Mouse (Mus musculus): ENCODE measurements around the gene Gm6408. TPM values are rescaled to one million over a fixed set of nuclear protein-coding genes. Genes with fewer than 3 reads are reported as not detected.

The Gm6408 gene
- total and polyA plus RNA-seq, 3 experiments: not detected

Other genes with a start within 250 kb of the Gm6408 start
- 10 to 100 TPM; 21.0 to 22.9 TPM for gene Wasf3, start 97.0 kb upstream of the Gm6408 start, total RNA-seq (2021)
- gene Wasf3, start 97.0 kb upstream of the Gm6408 start, polyA plus RNA-seq (2012; rRNA removed): 24.9 and 34.2 TPM in 2 replicates
- not detected for gene Gm6370, start 9.4 kb downstream of the Gm6408 start, total RNA-seq (2021)
- gene Gm6370, start 9.4 kb downstream of the Gm6408 start, polyA plus RNA-seq (2012; rRNA removed): not detected in 2 replicates
- not detected for gene 4930449I24Rik, start 20.4 kb downstream of the Gm6408 start, total RNA-seq (2021)
- not detected in 2 replicates for gene 4930449I24Rik, start 20.4 kb downstream of the Gm6408 start, polyA plus RNA-seq (2012; rRNA removed)
- gene Gm3402, start 32.2 kb downstream of the Gm6408 start, total RNA-seq (2021): not detected
- gene Gm3402, start 32.2 kb downstream of the Gm6408 start, polyA plus RNA-seq (2012; rRNA removed): not detected in 2 replicates
- gene Gm3404, start 43.8 kb downstream of the Gm6408 start, total RNA-seq (2021): not detected
- gene Gm3404, start 43.8 kb downstream of the Gm6408 start, polyA plus RNA-seq (2012; rRNA removed): not detected in 2 replicates
- not detected for gene Gm3409, start 55.7 kb downstream of the Gm6408 start, total RNA-seq (2021)
- gene Gm3409, start 55.7 kb downstream of the Gm6408 start, polyA plus RNA-seq (2012; rRNA removed): not detected in 2 replicates
- gene Gm3415, start 74.2 kb downstream of the Gm6408 start, total RNA-seq (2021): not detected
- not detected in 2 replicates for gene Gm3415, start 74.2 kb downstream of the Gm6408 start, polyA plus RNA-seq (2012; rRNA removed)
- not detected for gene Gpr12, start 103.3 kb downstream of the Gm6408 start, total RNA-seq (2021)
- not detected in 2 replicates for gene Gpr12, start 103.3 kb downstream of the Gm6408 start, polyA plus RNA-seq (2012; rRNA removed)

All from adrenal gland, adult 2 months (tissue).